Mouse (Mus musculus) liver, embryonic 14.5 days (tissue): ENCODE data around the gene Cracr2b.

Experiments used
- CTCF ChIP-seq: IDR thresholded peaks from 2 replicates; pipeline ENCODE4 v1.5.1; 2016; ENCODE audit warnings: antibody characterized with exemption, low read depth, control low read depth
- EP300 ChIP-seq: IDR thresholded peaks from 2 replicates; pipeline ENCODE4 v1.6.1; 2016; ENCODE audit warnings: antibody characterized with exemption, low read depth

- no peak for TF ChIP-seq CTCF
- no peak for TF ChIP-seq EP300
These were observed 1.5 kb downstream of the Cracr2b start for GRCm38 (mm10) chr7:141462333-141462821.
